Mouse (Mus musculus) C2C12 (cell line): ENCODE measurements around the gene Eya2. TPM values are rescaled to one million over a fixed set of nuclear protein-coding genes. Genes with fewer than 3 reads are reported as not detected.

Experiments
- H3K27me3 ChIP-seq: one replicate; pipeline ENCODE4 v1.6.1; 2011; ENCODE audit not compliant: control insufficient read depth, insufficient read depth, insufficient read length
- H3K36me3 ChIP-seq: one replicate; pipeline ENCODE4 v1.6.1; 2011; ENCODE audit not compliant: control insufficient read depth, insufficient read depth
- H3K4me3 ChIP-seq: one replicate; pipeline ENCODE4 v1.5.1; 2011; ENCODE audit warnings: mild to moderate bottlenecking, control low read depth; ENCODE audit not compliant: poor library complexity, insufficient read depth, severe bottlenecking
- H3K79me2 ChIP-seq: one replicate; pipeline ENCODE4 v1.6.1; 2011; ENCODE audit not compliant: control insufficient read depth, insufficient read depth
- H3K79me3 ChIP-seq: one replicate; pipeline ENCODE4 v1.6.1; 2011; ENCODE audit warnings: low read depth, control low read depth
- H3ac ChIP-seq: one replicate; pipeline ENCODE3; 2011; ENCODE audit warnings: low read depth; ENCODE audit not compliant: control insufficient read depth, insufficient read length
- CEBPB ChIP-seq: IDR thresholded peaks from one replicate; pipeline ENCODE4 v1.6.1; 2011; ENCODE audit warnings: low read depth, mild to moderate bottlenecking, control low read depth, moderate library complexity
- CTCF ChIP-seq: IDR thresholded peaks from one replicate; pipeline ENCODE4 v1.5.1; 2011; ENCODE audit not compliant: control insufficient read depth, insufficient read depth, insufficient read length
- FOSL1 ChIP-seq: IDR thresholded peaks from one replicate; pipeline ENCODE4 v1.8.0; 2011; ENCODE audit warnings: mild to moderate bottlenecking, low read length; ENCODE audit not compliant: poor library complexity, insufficient read depth, severe bottlenecking
- MAX ChIP-seq: IDR thresholded peaks from one replicate; pipeline ENCODE4 v1.6.1; 2011; ENCODE audit warnings: mild to moderate bottlenecking, control low read depth
- MYOD1 ChIP-seq: IDR thresholded peaks from one replicate; pipeline ENCODE4 v1.6.1; 2011; ENCODE audit warnings: low read depth; ENCODE audit not compliant: control insufficient read depth, insufficient read length
- MYOG ChIP-seq: IDR thresholded peaks from one replicate; pipeline ENCODE4 v1.6.1; 2011; ENCODE audit not compliant: control insufficient read depth, insufficient read length; ENCODE audit errors: extremely low read depth
- USF1 ChIP-seq: IDR thresholded peaks from one replicate; pipeline ENCODE4 v1.6.1; 2011; ENCODE audit warnings: low read depth, mild to moderate bottlenecking, control low read depth, moderate library complexity
- polyA plus RNA-seq: library from polyadenylated mRNA; unstranded; fragments of >200 nt; fragmentation: generic; extraction: Trizol; gene quantifications from one replicate; pipeline ENCODE4 v1.2.1, GENCODE M21; 2012; ENCODE audit warnings: missing spikeins

Gene Eya2
- polyA plus RNA-seq, 1 experiment = 0.19 TPM

DNA sequence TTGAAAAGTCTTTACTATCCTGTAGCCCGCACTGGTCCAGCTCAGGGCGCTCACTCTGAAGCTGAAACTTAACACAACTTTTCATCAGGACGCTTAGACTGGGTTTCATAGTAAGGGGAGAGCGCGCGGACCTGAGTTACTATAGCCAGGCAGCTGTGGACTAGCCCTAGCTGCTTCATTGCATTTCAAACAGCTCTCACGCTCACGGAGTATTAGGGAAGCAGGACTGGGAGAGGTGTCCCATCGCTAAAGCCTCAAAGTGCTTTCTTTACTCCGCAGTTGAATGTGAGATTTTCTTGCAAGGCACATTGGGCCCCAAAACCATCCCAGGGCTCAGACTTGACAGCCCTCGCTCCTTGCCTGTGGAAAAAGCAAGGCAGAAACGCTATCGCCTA lies 841 bp downstream of the Eya2 start:
- Histone ChIP-seq H3K79me3 (no peaks in the 10 kb centered on the region), H3ac (no peak overlapping the region), H3K36me3 (no peaks in the 10 kb centered on the region), H3K27me3 (peaks cover 40% of the 10 kb centered on the region), H3K4me3 (no peak overlapping the region), H3K79me2 (no peaks in the 10 kb centered on the region)
- TF ChIP-seq CEBPB (no peak), MYOD1 (no peak), CTCF (no peak), FOSL1 (no peak)

DNA sequence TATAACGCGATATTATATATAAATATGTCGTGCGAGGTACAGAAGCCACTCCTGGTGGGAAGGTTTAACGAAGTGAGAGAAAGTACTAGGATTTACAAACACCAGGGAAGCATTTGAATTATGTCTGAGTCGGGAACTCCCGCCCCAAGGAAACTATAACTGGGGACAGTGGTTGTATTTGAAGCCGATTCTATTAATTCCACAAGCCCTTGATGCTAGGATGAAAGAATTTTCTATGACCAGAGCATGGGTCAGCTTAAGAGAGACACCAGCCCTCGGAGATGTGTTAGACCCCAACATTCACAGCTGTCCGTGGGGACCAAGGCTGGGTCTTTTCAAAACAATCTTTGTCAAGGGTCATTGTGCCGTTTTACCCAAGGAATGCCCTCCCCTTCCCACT lies 1.3 kb downstream of the Eya2 start:
- H3K27me3 ChIP-seq = peaks cover 38% of the 10 kb centered on the region
- no peaks in the 10 kb centered on the region for H3K36me3 ChIP-seq
- no peak for TF ChIP-seq FOSL1
- no peak for TF ChIP-seq USF1
- no peak for TF ChIP-seq CEBPB
- no peak overlapping the region for H3ac ChIP-seq
- H3K79me2 ChIP-seq = no peaks in the 10 kb centered on the region
- H3K4me3 ChIP-seq = no peak overlapping the region
- H3K79me3 ChIP-seq = no peaks in the 10 kb centered on the region

DNA sequence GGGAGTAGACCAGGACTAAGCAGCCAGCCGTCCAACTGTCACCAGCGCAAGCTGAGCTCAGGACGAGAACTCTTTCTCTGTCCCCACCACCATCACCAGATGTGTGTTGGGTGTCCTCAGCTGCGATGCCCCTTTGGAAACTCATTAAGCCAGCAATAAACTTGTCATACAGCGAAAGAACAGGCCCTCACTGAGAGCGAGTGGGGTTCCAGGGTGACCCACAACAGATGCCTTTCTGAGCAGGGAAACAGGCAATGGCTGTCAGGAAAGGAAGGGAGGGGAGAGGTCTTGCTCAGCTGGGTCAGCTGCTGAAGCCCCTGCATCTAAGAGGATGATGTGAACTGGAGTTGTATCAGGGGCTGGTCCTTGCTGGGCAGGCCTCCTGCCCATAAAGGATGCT lies 2.7 kb downstream of the Eya2 start:
- no peaks in the 10 kb centered on the region for H3K36me3 ChIP-seq
- H3K4me3 ChIP-seq = no peak overlapping the region
- H3K79me3 ChIP-seq = no peaks in the 10 kb centered on the region
- no peak overlapping the region for H3ac ChIP-seq
- peaks cover 37% of the 10 kb centered on the region for H3K27me3 ChIP-seq
- no peaks in the 10 kb centered on the region for H3K79me2 ChIP-seq
- TF ChIP-seq CTCF (no peak), FOSL1 (no peak), CEBPB (no peak), MAX (no peak), USF1 (no peak), MYOD1 (no peak), MYOG (no peak)

DNA sequence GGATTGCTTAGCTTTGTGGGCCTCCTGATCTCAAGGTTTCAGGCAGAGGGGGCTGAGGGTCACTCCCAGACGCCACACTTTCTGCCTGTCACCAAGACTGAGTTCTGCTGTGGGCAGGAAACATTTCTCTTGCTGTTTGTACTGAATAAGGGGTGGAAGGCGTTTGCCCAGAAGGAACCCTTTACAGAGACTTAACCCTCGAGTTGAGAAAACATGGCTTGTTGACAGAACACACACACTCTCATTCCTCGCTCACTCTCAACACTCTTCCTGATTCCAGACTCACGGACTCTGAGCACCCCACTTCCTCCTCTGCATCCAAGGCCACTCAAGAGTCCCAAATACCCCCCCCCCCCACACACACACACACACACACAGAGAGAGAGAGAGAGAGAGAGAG lies 3.3 kb downstream of the Eya2 start:
- Histone ChIP-seq H3K36me3 (no peaks in the 10 kb centered on the region), H3K27me3 (peaks cover 37% of the 10 kb centered on the region), H3ac (no peak overlapping the region), H3K4me3 (no peak overlapping the region), H3K79me3 (no peaks in the 10 kb centered on the region), H3K79me2 (no peaks in the 10 kb centered on the region)
- TF ChIP-seq USF1 (no peak), CEBPB (no peak), FOSL1 (no peak), CTCF (no peak), MYOD1 (no peak), MYOG (no peak), MAX (no peak)

DNA sequence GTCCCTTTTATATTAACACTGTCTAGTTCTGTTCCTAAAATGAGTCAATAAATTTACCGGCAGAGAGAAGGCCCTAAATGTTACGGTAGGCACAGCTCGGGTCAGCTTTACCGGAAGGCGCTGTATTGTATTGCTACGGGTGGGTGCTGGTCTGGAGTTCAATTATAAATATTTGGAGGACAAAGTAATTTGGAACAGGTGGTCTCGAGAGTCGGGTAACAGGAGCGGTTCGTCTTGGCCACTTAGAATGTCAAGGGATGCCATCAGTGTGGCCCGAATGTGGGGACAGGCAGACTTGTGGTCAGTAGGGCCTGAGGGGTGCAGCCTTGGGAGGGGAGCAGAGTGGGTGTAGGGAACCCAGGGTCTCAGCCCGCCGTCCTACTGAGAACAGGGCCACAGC lies 4.7 kb downstream of the Eya2 start:
- H3K79me2 ChIP-seq = no peaks in the 10 kb centered on the region
- no peaks in the 10 kb centered on the region for H3K79me3 ChIP-seq
- TF ChIP-seq USF1 (no peak), CTCF (no peak), CEBPB (no peak)
- no peak overlapping the region for H3K4me3 ChIP-seq
- no peak overlapping the region for H3ac ChIP-seq
- no peaks in the 10 kb centered on the region for H3K36me3 ChIP-seq
- H3K27me3 ChIP-seq = peaks cover 32% of the 10 kb centered on the region

DNA sequence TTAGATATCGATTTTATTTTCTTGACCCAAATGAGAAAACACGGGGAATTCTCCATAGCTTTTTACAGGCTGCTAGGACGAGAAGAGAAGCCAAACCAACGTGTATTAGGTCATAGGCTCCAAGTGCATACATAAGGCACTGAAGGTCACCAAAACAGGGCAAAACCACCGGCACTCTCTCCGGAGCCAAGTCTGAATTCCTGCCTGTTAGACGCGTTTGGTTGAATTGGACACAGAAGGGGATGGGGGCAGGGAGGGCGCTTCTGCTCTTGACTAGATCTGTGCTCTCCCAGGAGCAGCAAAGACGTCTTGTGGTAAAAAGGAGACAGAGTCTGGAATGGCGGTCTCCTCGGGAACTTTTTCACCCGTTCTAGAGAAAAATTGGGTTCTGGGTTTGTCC lies 6.1 kb downstream of the Eya2 start:
- Histone ChIP-seq H3K79me3 (no peaks in the 10 kb centered on the region), H3K79me2 (no peaks in the 10 kb centered on the region), H3K4me3 (no peak overlapping the region), H3K27me3 (peaks cover 19% of the 10 kb centered on the region), H3K36me3 (no peaks in the 10 kb centered on the region), H3ac (no peak overlapping the region)
- TF ChIP-seq MYOD1 = no peak
- TF ChIP-seq MYOG = no peak
- no peak for TF ChIP-seq CEBPB
- TF ChIP-seq CTCF = no peak
- TF ChIP-seq FOSL1 = no peak
